Mouse (Mus musculus) cerebral cortex, adult 2 months (tissue): ENCODE data around the gene Gm20388.

ENCODE experiments used
- WGBS: fragments of 180-500 bp; shearing (Covaris S2); methylation state at CpG from one replicate; pipeline ENCODE4 v1.1.7; 2018; 5-methylcytosine and 5-hydroxymethylcytosine counted together

Gm20388 gene

DNA sequence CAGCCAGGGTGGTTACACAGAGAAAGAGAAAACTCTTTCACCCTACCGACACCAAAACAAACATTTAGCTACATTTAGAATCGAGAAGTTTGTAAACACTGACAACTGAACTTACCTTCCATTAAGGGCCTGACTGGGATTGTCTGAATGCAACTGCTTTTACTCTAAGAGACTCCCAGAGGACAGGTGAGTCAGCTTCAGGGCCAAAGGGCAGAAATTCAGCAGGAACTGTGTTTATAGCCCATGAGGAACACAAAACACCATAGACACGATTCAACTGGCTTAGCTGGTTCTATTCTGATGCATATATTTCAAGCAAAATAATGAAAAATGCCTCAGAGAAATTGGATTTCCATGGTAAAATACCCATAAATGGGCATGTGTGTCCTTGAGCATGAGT is 4104.1 kb downstream of the Gm20388 start:
- WGBS = 70% methylated on average over 3 of the region's 3 CpGs

DNA sequence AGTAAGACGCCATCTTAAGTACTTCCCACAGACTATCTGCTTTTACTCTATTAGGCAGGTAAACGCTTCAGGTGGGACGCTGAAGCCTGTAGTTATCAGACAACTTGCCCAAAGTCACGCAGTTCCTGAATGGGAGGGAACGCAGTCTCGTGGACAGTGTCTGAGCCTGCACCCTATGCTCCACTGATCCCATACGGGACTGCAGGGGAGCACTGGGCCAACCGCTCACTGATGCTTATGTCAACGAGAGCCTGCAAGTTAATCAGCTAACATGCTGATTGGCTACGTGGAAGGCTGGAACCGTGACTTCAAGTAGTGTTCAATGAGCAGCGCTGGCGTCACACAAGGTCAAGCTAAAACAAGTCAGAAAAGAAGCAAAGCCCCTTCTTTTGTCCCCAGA is 4109.1 kb downstream of the Gm20388 start:
- WGBS = 49% methylated on average over 13 of the region's 13 CpGs

DNA sequence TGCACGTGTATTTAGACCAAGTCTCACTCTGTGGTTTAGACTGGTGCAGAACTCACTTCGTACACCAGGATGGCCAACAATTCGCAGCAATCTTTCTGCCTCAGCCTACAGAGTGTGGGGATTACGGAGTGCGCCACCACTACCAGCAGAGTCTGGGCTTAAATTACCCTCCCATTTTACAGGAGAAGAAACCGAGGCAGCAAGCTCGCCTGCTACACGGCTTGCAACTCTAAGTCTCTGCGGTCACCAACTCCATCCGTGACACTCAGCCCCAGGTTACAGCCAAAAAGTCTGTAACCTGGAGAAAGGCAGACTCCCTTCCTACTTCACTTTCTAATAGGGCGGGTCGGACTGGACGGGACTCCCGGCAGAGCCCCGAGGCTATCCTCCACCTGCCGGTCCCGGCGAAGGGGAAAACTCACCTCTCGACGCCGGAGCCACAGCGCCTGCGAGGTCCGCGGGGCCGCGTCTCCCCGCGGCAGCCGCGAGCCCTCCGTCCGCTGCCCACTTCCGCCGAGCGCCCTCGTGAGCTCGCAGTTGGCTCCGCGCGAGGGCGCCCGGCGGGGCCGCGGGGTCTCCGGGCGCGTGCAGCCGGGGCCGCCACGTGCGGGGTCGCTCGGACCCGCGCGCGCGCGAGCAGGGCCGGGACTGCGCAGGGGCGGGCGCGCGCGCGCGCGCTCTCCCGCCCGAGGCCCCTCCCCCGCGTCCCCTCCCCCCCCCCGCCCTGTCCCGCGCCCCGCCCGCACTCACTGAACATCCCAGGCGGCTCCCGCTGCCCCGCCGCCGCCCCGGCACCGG is 4110.0 kb downstream of the Gm20388 start:
- under 1% methylated on average over 48 of the region's 87 CpGs for WGBS

DNA sequence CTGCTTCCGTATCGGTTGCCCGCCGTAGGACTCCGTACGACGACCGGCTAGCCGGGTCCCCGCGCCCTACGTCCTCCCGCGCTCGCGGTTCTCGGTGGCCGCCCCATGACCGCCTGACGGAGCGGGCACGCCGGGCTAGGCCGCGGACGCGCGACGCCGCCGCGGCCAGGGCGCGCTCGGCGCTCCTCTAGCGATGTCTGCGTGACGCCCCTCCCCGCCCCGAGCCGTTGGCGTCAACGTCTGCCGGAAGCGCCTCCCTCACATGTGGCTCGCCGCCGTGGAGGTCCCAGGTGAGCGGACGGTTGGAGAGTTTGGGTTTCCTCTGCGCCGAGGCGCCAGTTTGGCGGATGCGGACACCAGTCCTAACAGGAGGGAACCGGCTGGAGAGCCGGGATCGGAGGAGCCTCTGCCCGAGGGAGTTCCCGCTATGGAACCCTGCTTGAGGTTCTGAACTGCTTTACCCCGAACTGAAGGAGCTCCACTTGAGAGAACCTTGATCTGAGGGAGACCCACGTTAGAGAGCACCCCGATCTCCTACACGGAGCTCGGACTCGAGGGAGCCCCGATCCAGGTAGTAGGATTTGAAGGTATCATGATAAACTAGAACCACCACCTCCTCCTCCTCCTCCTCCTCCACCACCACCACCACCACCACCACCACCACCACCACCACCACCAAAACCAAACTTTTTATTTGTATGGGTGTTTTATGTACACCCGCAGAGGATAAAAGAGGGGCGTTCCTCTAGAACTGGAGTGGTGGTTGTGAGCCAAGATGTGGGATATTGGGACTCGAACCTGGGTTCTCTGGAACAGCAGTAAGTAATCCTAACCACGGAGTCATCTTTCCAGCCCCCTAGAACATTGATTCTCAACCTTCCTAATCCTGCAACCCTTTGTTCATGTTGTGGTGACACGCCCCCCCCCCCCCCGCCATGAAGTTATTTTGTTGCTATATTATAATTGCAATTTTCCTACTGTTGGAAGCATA is 4110.9 kb downstream of the Gm20388 start, which contains the start of the genes Taf5l and Urb2:
TSS of gene Taf5l (minus strand) at position 161 of the 991 bp plus-strand sequence.
TSS of gene Urb2 (plus strand) at position 272 of the 991 bp plus-strand sequence.
- WGBS = 2% methylated on average over 74 of the region's 74 CpGs

DNA sequence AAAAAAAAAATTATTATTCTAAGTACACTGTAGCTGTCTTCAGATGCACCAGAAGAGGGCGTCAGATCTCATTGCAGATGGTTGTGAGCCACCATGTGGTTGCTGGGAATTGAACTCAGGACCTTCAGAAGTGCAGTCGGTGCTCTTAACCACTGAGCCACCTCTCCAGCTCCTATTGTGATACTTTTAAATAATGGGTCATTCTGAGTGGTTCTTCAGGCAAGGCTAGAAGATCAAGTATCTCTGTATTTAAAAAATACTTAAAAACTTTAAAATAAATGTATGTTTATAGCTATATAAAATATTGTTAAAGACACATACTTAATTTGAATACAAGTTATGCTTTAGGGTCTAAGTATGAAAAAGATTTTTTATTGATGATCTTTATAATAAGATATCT is 4115.6 kb downstream of the Gm20388 start:
- WGBS = 81% methylated on average over 2 of the region's 2 CpGs

DNA sequence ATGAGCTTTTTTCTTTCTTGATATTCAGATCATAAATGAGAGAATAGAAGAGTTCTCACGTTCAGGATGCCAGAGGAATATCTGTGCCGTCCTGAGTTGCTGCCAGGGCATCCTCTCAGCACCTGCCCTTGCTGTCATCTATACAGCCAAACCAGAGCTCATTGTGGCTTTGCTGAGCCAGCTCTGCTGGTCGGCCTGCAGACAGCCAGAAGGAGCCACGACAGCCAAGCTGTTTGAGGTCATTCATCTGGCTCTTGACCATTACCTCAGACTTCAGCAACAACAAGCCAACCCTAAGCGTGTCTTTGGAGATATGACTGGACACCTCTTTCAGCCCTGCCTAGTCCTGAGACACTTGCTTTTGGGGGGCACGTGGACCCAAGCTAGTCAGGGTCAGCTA is 4117.2 kb downstream of the Gm20388 start:
- 75% methylated on average over 6 of the region's 6 CpGs for WGBS

DNA sequence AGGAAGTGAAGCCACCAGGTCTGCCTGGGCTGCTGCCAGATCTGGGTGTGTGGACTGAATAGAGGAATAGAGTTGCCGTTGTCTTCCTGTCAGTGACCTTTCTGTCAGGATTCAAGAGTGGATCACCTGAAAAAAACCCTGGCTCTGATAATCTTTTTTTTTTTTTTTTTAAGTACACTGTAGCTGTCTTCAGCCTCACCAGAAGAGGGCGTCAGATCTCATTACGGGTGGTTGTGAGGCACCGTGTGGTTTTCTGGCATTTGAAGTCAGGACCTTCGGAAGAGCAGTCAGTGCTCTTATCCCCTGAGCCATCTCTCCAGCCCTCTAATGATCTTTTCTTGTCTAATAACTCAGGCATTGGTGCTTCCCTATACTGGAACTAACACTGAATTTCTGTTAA is 4122.8 kb downstream of the Gm20388 start:
- WGBS = 60% methylated on average over 5 of the region's 5 CpGs

DNA sequence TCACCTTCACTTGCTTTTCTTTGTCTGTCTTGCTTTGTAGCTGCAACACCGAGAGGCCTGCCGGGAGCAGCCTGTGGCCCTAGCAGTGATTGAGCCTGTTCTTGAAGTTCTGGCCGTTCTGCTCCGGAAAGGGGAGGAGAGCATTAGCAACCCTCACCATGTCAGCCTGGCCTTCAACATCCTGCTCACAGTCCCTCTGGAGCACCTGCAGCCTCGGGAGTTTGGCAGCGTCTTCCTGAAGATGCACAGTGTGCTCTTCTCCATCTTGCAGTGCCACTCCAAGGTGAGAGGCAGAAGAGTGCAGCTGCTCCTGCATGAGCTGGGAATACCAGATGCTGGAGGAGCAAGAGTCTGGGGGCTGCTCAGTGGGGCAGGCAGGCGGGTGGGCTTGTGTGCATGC is 4127.5 kb downstream of the Gm20388 start:
- WGBS = 88% methylated on average over 7 of the region's 7 CpGs

DNA sequence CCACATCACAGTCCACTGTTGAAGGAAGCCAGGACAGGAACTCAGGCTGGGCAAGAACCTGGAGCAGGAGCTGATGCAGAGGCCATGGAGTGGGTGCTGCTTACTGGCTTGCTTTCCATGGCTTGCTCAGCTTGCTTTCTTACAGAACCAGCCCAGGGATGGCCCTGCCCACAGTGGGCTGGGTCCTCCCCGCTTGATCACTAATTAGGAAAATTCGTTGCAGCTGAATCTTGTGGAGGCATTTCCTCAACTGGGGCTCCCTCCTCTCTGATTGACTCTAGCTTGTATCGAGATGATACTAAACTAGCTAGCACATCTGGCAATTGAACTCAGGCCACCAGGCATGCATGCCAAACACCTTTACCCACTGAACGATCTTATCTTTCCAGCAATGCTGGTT is 4128.7 kb downstream of the Gm20388 start:
- WGBS = 83% methylated on average over 4 of the region's 4 CpGs

DNA sequence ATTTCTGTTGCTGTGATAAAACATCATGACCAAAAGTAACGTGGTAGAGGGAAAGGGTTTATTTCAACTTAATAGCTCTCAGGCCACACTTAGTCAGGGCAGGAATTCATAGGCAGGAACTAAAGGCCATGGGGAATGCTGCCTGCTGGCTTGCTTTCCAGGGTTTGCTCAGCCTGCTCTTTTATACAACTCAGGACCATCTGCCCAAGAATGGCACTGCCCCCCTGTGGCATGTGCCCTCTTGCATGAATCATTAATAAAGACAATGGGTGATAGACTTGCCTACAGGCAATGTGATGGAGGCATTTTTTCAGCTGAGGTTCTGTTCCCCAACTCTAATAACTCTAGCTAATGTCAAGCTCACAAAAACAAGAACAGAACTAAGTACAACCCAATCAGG is 4131.6 kb downstream of the Gm20388 start:
- WGBS = 100% methylated on average over 1 of the region's 1 CpGs

DNA sequence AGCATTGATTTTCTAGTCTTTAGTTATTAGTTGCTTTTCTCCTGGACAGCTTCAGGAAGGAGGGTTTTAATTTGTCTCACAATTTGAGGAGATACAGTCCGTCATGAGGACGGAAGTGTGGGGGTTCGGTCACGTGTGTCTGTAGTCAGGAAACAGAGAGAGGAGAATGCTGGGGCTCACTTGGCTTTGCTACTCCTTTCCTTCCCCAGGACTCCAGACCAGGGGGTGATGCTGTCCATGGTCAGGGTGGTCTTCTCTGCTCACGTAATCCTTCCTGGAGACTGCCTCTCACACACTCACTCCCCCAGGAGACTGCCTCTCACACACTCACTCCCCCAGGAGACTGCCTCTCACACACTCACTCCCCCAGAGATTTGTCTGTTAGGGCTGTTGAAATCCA is 4133.8 kb downstream of the Gm20388 start:
- WGBS = 93% methylated on average over 5 of the region's 5 CpGs

DNA sequence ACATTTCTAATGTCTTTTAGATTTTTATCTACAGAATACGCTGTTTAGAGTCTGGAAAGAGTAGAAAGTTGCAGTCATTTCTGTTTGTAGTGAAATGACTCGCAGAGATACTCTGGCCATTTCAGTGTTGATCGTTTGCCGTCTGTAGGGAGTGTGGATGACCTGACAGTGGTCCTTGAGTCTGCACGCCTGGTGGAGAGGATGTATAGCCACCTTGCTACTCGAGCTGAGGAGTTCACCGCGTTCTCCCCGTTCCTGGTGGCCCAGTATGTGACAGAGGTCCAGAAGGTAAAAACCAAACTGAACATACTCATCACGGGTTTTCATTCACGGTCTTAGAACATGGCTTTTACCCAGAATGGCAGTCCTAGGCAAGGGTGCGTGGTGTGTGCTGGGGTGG is 4134.3 kb downstream of the Gm20388 start:
- 95% methylated on average over 12 of the region's 12 CpGs for WGBS

DNA sequence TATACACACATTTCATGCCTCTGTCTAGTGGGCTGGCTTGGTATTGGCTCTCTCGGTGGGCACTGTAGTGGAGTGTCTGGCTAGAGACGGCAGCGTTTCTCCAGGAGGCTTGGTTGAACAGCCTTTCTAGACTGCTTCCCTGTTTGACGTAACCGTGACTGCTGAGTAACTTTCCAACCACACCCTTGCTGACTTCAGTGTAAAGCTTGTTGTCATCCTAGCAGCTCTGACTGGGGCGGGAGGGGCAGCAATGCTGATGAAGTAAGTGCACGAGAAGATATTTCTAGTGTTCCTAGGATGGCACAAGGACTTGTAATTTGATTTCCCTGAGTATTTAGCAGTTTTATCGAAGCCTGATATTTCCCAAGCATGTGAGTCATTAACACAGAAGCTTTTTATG is 4135.2 kb downstream of the Gm20388 start:
- WGBS = 74% methylated on average over 8 of the region's 8 CpGs

DNA sequence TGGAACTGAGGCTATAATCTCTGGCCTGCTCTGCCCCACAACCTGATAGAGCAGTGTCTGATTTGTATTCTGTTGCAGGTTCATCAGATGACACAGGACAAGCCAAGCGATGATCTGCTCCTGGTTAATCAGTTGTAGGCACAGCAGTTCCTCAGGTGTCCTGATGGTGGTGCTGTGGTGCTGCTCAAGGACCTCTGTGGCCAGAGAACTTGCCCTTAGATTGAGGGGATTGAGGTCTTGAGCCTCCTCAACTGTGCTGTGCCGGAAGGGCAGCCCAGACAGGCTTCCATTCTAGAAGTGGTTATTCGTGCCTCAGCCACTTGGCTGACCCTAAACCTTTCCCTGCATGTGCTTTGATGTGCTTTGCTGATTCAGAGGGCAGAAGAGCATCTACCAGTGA is 4141.5 kb downstream of the Gm20388 start:
- WGBS = 19% methylated on average over 3 of the region's 3 CpGs

DNA sequence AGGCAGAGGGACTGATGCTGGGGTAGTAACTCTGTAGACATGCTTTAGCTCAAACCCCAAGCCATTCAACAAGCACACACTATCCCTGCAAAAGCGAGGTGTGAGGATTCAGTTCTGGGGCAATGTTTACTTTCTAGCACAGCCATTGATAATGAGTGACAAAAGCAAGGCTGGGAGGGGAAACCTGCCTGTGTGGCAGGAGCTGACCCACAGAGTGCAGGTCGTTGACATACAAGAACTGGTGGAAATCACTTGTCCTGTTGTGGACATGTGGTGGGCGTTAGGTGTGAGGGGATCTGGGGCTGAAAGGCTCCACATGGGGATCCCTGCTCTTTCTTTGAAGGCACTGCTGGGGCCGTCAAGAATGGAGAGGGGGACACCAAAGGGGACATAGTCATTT is 4141.9 kb downstream of the Gm20388 start:
- WGBS = 83% methylated on average over 4 of the region's 4 CpGs

DNA sequence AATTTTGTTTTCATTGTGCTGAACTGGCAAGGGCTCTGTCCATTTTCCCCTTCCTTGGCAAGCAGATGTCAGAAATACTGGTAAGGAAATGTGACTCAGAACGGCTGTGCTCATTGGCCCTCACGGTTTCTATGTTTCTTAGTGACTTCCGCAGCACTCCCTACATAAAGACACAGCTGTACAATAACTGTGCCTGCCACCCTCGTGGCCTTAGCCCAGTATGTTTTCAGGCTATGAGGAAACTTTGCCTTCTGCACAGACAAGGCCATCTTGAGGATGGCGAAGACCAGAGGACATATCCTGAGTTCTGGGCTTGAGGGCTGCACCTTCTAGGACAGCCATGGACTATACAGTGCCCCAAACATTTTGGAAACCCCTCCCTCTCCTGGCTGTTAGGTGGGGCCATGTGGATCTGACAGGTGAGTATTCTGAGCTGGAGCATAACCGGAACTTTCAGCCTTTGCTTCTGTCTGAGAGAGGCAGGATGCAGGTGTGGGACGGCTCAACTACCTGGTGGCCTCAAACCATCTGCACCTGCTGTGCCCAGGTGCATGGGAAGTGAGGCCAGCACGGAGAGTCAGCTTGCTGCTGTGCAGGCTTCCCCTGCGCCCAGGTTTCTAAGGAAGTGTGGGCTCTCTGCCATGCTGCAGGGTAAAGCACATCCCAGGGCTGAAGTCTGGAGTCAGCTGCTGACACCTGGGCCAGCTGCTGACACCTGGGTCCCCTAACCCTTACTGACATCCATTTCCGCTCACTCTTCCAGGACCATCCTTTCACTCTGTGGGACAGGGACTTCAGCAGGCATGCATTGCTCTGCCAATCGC is 4146.4 kb downstream of the Gm20388 start:
- whole genome bisulfite sequencing = 84% methylated on average over 11 of the region's 11 CpGs

DNA sequence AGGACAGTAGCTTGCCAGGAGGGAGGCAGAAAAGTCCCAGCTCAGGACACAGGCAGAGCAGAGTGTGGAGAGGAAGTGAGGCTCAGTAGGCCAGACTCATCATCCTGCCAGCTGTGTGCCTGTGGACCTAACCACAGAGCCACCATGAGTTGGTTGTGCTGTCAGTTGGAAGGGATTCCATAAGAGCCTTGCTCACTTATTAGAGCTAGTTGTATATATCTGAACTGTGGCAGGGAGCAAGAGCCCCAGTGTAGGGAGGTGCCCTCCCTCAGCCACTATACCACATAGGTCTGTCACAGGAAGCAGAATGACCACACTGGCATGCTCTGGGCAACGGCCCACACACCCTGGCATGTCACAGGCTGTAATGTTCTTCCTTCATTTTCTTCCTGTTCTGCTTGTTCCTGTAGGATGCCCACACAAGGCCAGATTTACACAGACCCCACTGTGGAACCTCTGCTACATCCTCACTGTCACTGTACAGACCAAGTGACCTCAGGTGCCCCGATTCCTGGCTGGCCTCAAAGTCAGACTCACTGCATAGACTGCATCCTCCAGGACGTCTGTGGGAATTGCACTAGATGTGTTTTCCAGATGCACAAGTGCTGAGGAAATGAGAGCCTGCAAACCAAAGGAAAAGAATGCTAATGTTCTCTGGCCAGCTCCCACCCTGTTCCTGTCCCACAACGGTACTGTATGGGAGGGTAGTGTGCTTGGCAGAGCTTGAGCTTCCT is 4155.9 kb downstream of the Gm20388 start:
- WGBS = 48% methylated on average over 4 of the region's 4 CpGs

DNA sequence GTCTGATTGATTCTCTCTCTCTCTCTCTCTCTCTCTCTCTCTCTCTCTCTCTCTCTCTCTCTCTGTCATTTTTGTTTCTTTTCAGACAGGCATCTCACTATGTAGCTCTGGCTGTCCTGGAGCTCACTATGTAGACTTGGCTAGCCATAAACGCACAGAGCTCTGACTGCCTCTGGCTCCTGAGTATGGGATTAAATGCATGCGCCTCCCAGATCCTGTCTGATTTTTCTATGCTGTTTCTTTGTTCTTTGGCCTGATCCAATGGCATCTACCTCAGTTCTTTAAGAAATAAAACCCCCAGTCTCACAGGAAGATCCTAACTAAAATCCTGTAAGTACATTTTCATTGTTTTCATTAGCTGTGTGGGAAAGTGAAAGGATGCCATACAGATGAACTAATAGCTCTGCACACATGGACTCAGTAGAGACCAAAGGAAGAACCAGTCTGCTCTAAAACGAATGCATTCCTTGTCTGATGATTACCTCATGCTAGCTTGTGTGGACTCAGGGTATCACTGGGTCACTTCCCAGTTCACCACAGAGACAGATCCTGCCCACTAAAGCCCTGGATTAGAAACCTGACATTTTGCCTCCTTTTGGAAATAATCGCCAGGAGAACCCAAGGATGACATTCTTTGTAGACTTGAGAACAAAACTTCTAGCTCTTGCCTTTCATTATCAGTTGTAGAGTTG is 4156.6 kb downstream of the Gm20388 start:
- WGBS = 72% methylated on average over 4 of the region's 4 CpGs

DNA sequence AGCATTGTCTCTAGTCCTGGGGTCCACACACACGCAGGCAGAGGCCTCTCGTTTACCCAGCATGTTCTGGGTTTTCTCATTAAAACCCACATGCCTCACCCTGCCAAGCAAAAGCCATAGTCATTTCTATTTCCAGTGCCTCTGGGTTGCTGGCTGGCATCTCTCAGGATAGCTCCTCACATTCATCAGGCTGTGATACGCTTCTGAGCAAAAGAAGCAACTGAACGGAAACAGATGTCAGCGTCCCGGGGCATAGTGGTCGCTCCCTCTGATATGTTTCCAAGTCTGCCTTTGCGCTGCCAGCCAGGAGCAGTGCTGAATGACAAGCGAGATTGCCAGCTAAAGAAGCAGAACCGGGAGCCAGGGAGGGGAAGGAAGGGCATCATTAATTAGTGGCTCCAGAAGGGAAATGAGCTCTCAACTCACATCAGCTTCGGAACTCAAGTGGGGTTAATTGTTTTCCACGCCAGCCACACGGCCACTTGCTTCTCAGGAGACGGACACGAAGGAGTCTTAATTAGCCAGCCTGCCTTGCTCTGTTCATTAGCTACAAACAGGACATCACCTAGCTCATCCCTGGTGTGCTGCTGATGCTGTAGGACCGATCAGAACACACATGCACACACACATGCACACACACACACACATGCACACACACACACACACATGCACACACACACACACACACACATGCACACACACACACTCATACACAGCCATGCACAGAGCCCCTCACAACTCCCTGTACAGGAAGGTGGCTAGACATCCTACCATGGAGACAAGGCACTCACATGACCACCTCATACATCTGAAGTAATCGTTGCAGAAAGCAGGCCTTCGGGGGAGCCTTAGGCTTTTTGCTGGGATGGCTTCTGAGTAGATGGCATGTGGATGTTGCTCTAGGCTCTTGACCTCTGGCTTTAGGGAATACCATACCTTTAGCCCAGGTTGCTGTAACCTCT is 4160.0 kb downstream of the Gm20388 start:
- WGBS = 30% methylated on average over 18 of the region's 18 CpGs
